Mouse (Mus musculus) olfactory bulb, adult 2 months (tissue): Measurements from ENCODE around the gene Crisp4. TPM values are rescaled to one million over a fixed set of nuclear protein-coding genes. Genes with fewer than 3 reads are reported as not detected.

ENCODE experiments used
- H3K27ac ChIP-seq: fragments of 200-500 bp; 2 replicates; pipeline ENCODE4 v1.5.1; 2012; ENCODE audit warnings: low read depth, low read length; ENCODE audit not compliant: insufficient read depth
- H3K4me1 ChIP-seq: fragments of 200-500 bp; 2 replicates; pipeline ENCODE4 v1.6.1; 2012; ENCODE audit warnings: low read length; ENCODE audit not compliant: control insufficient read depth, insufficient read depth
- H3K4me3 ChIP-seq: fragments of 200-500 bp; 2 replicates; pipeline ENCODE4 v1.5.1; 2012; ENCODE audit warnings: mild to moderate bottlenecking, low read depth, low read length, moderate library complexity; ENCODE audit not compliant: insufficient read depth
- CTCF ChIP-seq: fragments of 200-500 bp; IDR thresholded peaks from 2 replicates; pipeline ENCODE4 v1.5.1; 2012; ENCODE audit warnings: low read depth, mild to moderate bottlenecking, low read length, moderate library complexity; ENCODE audit not compliant: insufficient read depth
- POLR2A ChIP-seq: fragments of 200-500 bp; IDR thresholded peaks from 2 replicates; pipeline ENCODE4 v1.6.1; 2012; ENCODE audit warnings: mild to moderate bottlenecking, low read depth, low read length, moderate library complexity; ENCODE audit not compliant: insufficient read depth
- WGBS: fragments of 180-500 bp; shearing (Covaris S2); methylation state at CpG from one replicate; pipeline ENCODE4 v1.1.7; 2018; 5-methylcytosine and 5-hydroxymethylcytosine counted together
- polyA plus RNA-seq: library from polyadenylated mRNA; stranded (reverse); fragments of >200 nt; gene quantifications from 2 replicates; pipeline ENCODE4 v1.2.4, GENCODE M21; 2012; ENCODE audit warnings: low replicate concordance; ENCODE audit not compliant: missing spikeins, insufficient read depth, insufficient read length

The Crisp4 gene
- polyA plus RNA-seq, 1 experiment = not detected

DNA sequence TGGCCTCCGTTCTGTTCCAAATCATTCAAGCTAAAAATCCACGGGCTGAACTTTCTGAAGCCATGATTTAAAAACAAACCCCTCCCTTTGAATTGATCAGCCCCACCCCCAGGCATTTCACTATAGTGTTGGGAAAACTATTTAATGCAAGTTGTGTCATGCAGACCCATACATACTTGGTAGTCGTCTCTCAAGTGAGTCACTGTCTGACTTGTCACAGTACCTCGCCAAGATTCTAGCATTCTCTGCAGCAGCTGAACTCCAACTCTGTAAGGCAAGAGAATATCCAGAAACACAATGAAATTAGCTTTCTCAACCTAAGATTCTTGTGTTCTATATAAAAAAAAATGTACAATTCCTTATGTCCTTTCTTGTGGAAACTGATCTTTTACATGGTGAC is 15.7 kb downstream of the Crisp4 start:
- H3K4me3 ChIP-seq = no peak overlapping the region
- no peak overlapping the region for H3K27ac ChIP-seq
- TF ChIP-seq CTCF (no peak), POLR2A (no peak)
- WGBS = 64% methylated on average over 4 of the region's 4 CpGs
- no peaks in the 10 kb centered on the region for H3K4me1 ChIP-seq

DNA sequence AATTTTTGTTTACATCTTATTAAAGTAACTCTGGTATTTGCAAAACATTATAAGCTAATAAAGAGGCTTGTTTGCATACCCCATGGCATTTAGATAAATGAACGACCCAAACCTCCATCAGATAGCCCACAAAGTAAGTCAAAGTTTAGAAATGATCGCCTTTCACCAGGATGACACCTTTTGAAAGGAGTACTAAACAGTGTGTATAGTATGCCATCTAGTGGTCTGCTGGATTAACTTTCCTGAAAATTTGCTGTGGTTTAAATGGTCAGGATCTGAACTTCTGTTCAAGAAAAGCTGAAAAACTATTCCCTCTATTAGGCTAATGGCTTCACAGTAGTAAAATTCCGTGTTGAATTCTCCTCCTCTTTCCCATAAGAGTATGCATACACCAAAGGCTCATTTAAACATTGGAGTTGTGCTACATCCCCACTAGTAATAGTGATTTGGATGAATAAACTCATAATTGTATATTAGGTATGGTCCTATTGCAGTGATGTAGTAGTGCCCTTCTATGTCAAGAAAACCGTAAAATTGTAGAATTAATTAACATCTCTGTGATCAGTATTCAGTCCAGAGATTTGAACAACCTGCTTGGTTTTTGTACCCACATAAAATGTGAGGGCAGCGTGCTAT is 38.9 kb downstream of the Crisp4 start:
- no peak overlapping the region for H3K4me3 ChIP-seq
- no peak for TF ChIP-seq POLR2A
- no peak for TF ChIP-seq CTCF
- 31% methylated on average over 5 of the region's 5 CpGs for WGBS
- no peak overlapping the region for H3K27ac ChIP-seq
- no peaks in the 10 kb centered on the region for H3K4me1 ChIP-seq

DNA sequence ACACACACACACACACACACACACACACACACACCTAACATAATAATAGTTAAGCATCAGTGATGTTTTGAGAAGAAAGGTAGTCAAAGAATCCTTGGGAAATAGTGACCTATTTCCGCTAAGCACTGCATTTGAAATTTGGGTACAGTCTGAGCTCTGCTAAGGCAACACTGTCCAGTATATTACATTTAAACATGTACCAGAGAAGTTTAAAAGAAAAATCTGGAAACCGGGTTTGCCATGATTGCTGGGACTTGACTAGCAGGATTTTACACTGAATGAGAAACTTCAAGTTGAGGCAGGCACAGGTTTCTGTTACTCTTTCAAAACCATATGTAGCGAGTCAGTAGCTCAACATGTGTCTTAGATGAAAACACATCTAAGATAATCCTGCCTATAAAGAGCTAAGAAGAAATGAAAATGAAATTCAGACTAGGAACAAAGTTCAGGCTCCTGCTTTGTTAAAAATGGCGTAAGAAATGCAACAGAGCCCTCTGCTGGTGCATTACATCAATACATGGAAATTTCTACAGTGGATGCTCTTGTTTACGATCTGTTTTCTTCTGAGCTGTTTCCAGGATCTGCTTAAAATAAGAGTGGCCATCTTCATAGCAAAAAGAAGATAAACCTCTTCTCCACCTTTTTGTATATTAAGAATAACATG is 39.7 kb downstream of the Crisp4 start:
- Histone ChIP-seq H3K27ac (no peak overlapping the region), H3K4me1 (no peaks in the 10 kb centered on the region), H3K4me3 (no peak overlapping the region)
- TF ChIP-seq CTCF (no peak), POLR2A (no peak)
- 36% methylated on average over 5 of the region's 5 CpGs for WGBS

DNA sequence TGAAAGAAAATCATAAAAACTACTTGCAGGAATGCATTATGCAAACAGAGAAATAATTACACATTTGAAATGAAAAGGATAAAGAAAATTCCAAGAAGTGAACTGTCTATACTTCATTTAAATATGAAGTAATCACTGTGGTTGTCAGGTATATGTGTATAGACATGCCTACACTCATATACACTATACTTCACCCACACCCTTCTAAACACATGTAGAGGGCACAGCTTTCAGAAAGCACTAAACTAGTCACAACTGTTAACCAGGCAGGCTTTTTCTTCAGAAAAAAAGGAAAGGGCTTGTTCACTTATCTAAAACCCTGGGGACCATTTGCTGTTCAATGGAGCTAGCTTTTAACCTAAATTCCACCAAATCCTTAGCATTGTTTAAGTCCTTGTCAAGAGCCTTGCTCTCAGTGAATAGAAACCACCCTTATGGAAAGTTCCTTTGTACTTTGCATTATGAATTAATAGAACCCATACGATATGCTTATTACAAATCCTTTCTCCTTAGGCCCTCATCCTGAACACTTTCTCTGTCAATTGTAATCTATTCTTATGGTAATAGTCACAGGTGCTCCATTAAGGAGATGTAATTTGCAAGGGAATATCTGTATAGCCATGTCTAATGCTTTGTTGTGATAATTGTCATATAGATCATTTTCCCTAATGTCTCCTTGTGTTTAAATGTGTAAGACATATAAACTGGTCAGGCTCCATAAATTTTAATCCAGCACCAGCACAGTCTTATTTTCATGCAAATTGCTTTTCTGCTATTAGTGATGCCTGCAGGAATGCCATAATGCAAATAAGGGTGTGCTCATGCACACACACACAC is 40.5 kb downstream of the Crisp4 start:
- WGBS = 34% methylated on average over 1 of the region's 1 CpGs
- Histone ChIP-seq H3K4me1 (no peaks in the 10 kb centered on the region), H3K4me3 (no peak overlapping the region), H3K27ac (no peak overlapping the region)
- TF ChIP-seq CTCF (no peak), POLR2A (no peak)

Other genes with a start within 250 kb of the Crisp4 start
- gene Defb18, start 91.5 kb upstream of the Crisp4 start, polyA plus RNA-seq = not detected in 2 replicates
- not detected in 2 replicates for gene Defb41, start 119.2 kb upstream of the Crisp4 start, polyA plus RNA-seq